Mouse (Mus musculus): Measurements from ENCODE around the gene Atp8a2.

Atp8a2 gene

GRCm38 (mm10) chr14:60148893-60149292 is 48.1 kb downstream of the Atp8a2 start:
- no peak for DNase-seq

DNA sequence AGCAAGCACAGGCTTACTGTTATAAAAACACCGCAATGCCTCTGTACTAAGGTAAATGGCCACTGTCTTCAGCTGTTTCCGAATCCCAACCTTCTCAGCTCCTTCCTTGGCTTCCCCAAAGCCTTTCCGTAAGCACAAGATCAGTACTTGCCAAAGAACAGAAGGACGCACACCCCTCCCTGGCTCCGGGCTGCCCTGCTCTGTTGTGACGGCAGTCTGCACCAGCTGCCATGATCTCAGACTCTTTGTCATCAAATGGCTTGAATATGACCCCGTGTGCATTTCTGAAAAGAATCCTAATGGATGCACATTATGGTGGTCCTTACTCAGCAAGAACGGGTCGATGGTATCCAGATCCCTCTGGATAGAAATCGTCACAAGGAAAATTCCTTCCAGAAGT is 53.7 kb downstream of the Atp8a2 start:
- peak; percentile 30 to 54 for DNase-seq

GRCm38 (mm10) chr14:60138339-60138738 is 58.6 kb downstream of the Atp8a2 start:
- DNase-seq, result no peak

- no peak for DNase-seq
These were observed 59.2 kb downstream of the Atp8a2 start for GRCm38 (mm10) chr14:60137812-60138211.

GRCm38 (mm10) chr14:60135801-60136200 is 61.2 kb downstream of the Atp8a2 start:
- DNase-seq, result no peak

GRCm38 (mm10) chr14:60134720-60135119 is 62.3 kb downstream of the Atp8a2 start:
- DNase-seq, result no peak

DNA sequence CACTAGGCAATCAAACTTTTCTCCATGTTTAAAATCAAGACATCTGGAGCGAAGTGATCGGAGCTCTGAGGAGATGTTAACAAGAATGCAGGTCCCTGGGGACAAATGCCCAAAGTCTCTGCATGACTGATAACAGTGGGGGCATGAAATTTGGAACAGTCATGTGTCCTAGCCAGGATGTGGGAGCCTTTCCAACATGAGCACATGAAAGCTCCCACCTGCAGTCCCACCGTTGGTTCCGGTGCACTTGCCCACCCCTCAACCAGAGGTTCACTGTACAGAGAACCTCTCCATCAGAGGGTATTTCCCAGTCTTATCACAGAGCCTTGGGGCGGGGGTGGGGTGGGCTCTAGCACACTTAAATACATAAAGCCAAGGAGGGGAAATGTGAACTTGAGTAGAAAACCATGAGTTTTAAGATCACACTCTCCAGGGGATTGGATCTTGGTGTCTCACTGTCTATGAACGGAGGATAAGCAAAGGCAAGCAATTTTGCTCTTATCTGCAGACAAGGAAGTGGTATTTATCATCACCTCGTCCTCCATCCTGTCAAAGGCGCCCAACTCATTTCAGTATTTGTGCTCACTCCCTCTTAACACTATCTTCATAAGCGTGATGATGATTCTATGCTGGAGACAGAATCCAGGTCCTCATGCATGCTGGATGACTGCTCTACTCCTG is 65.6 kb downstream of the Atp8a2 start:
- DNase-seq, result no peak

GRCm38 (mm10) chr14:60129564-60129963 is 67.4 kb downstream of the Atp8a2 start:
- no peak for DNase-seq

GRCm38 (mm10) chr14:60125202-60125601 is 71.8 kb downstream of the Atp8a2 start:
- DNase-seq, result no peak

- no peak for DNase-seq
These were observed 75.4 kb downstream of the Atp8a2 start for GRCm38 (mm10) chr14:60121572-60121971.

DNA sequence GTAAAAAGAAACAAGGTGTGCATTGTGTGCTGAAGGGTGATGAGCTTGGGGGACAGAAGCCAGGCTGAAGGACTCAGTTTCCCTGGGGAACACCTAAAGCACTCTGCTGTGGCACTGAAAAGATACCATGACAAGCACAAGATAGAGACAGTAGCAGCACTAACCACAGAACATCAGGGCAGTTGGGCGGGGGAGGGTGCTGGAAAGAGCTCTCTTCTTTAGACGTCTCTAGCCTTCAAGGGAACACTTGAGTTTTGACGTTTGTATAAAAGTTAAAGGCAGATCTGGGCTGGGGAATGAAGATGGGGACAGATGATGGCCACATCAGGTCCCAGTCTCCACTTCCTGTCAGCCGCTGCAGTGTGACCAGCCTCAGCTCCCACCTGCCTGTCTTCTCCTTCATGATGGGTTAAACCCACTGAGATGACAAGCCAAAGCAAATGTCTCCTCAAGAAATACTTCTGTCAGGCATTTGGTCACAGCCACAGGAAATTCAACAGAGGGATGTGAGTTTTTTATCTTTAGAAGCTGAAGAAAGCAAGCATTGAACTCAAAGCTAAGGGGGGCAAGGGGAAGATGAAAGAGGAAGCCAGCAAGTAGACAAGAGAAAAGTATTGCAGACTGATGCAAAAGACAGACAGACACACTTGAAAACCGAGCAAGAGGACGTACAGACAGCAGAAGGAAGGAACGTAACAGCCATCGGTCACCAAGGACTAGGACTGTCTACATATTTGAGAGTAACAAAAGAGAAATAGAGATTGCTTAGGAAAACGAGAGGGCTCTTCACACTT is 79.0 kb downstream of the Atp8a2 start:
- DNase-seq, result no peak

DNA sequence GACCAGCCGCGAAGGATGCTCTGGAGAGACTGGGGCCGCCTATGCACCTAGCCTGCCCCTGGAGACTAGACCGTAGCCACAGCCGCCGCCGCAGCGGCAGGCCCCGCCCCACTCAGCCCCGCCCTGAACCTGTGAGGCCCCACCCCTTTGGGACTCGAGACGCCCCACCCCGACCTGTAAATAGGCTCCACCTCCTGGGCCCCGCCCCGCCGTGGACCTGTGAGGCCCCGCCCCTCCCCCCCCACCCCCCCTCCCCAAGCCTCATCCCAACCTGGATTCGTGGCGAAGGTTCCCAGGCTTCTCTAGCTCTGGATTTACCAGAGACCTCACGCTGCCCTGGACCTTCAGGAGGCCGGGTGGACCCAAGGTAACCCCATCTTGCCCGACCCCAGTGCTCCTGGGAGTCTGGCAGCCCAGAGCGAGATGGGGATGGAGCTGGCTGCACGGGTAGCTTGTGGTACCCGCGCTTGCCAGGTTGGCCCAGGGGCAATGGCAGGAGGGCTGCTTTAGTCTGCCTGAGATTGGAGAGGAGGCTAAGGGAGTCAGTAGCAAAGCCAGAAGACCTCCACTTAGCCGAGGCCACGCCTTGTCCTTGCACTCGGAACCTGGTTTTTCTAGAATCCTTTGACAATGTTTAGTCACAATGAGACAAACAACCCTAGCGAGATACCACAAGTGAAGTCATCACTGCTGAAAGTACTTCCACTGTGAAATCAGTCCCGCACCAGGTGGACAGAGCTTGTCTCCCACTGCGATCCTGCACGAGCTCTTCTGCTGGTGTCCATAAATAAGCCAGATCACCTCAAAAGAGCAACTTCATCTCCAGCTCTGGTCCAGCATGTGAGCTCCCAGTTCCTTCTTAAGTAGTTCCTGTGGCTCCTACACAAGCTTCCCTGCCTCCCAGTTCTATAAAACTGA is 109.9 kb downstream of the Atp8a2 start:
- peak; percentile 85 to 95 for DNase-seq

DNA sequence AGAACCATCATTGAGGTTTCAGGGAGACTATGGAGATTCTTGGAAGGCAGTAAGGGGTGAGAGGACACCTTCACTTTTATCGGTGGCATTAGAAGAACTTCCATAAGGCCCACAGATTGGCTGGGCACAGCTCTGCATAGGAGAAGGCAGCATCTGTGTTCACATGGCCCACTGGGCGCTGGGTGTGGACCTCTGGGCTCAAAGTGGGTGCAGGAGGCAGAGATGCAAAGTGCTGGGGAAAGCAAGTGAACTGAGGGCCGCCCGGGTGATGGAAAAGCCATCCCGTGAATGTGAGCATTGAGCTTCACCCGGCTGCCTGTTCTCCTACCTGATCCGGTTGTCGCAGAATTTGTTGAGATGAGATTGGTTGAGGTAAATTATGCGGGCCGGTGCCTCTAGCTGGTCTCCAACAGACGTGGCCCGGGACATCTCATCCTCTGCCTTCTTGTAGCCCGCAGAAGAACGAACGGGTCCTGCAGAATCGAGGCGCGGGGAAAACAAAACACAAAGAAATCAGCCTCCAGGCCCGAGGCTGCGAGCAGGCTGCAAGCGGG is 110.6 kb downstream of the Atp8a2 start:
- no peak for DNase-seq

DNA sequence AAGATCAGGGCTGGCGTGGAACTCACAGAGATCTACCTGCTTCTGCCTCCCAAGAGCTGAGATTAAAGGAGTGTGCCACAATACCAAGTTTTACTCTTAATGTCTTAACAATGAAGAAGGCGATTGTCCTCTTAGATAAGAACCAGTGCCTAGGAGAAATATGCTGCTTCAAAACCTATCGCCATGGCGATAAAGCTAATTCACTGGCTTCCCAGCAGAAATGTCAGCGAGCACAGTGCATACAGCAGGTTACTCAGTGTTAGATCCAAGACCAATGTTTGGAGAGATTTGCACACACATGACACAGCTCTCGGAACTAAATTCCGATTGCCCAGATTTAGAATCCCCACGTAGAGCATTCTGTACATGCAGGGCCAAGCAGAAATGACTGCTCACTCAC is 114.2 kb downstream of the Atp8a2 start:
- no peak for DNase-seq

DNA sequence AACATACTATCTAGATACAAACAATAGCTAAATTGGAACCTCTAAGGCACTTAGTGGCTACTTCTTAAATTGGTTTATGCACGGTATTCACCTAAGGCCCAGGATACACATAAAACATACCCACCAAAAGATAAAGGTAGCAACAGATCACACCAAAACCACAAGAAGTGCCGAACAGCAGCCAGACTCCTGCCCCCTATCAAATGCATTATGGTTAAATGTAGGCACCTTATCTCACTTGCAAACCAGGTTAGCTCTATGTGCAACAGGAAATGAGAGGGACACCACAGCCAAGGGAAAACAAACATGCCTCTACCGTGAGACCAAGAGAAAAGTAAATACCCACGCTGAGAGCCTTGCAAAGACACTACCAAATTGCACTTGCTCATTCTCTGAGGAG is 124.5 kb downstream of the Atp8a2 start:
- no peak for DNase-seq

GRCm38 (mm10) chr14:60065186-60065585 is 131.8 kb downstream of the Atp8a2 start:
- no peak for DNase-seq

GRCm38 (mm10) chr14:60061023-60061422 is 136.0 kb downstream of the Atp8a2 start:
- DNase-seq, result no peak

DNA sequence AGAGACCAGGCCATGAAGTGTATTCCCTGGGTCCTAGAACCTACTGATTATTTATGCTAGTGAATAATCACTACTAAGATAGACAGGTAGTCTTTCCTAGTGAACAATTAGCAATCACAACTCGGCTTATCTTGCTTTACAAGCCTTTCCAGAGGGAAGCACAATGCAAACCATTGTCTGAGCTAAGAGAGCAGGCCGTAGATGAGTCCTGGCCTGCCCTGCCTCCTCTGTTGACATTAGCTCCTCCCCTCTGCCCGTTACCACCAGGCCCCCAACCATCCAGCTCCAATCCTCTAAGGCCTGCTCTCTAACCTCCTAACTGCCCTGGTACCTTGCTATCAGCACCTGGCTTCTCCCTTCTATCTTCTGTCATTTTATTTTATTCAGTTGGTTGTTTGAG is 138.1 kb downstream of the Atp8a2 start:
- no peak for DNase-seq

DNA sequence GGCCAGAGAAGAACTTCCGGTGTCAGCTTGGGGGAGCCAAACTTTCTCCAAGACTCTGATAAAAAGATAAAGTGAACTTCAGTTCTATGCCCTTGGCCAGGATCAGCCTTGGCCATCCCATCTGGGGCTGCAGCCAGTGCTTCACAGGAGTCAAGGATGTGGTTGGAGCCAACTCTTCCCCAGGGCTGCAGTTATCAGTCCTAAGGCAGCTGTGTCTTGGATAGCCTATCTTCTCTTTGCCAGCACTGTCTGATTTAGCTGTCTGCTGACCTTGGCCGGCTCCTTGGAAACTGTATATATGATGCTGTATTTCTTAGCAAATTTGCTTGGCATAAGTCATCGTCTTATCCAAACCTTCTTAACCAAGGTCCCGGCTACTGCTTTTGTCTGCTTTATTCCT is 141.7 kb downstream of the Atp8a2 start:
- DNase-seq, result no peak

DNA sequence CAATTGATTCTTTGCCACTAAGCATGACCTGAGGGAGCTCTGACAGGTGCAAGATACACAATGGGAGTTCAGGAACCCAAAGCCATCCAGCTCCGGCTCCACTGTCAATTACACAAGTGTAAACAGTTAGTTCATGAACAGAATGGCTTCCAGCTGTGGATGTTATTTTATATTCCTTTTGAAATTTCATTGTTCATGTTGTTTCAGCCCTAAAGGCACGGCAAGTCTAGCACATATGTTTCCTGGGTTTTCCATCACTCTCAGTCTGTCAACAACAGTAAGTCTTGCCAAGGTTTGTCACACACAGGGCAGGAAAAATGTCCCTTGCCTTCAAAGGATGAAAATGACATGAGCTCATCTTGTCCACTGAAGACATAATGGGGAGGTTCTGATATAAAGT is 166.3 kb downstream of the Atp8a2 start:
- no peak for DNase-seq

DNA sequence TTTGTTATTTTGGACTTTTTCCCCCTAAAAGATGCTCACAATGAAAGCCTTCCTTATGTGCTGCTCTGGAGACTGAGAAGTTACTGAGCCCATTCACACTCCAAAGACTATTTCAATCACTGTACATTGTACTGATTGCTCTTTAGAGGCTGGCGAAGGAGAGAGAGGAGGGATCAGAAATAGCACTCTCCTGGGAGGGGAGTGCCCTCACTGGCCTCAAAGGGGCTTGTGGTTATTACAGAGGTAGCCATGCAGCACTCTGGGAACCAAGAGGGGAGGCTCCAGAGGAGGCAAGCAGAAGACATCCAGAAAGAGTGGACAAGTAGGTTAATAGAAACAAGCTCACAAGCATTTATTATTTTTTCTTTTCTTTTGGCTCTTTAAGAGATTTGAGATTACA is 169.8 kb downstream of the Atp8a2 start:
- no peak for DNase-seq

GRCm38 (mm10) chr14:60026647-60027046 is 170.3 kb downstream of the Atp8a2 start:
- peak; percentile 14 to 29 for DNase-seq

DNA sequence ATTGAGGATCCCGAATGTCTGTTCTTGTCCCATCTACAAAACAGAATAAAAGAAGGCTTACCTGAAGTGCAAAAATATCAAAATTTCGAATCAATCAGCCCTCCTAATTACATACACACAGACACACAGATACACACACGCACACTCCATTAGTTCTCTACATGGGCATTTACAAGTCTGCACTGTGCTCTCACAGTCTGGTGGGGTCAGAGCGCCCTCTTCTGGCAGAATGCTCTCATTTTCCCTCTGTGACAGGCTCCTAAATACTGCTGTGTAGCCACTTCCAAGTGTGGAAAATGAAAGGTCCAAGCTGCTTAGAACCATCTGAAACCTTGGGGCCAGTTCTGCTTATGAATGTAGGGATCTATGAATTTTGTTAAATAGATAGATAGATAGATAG is 181.1 kb downstream of the Atp8a2 start:
- peak; percentile 81 to 88 for DNase-seq
